Mouse (Mus musculus) CD4-positive helper T cell, adult 2 months (primary cell): ENCODE results near the gene Gm21897.
"Not testable (repeated sequence)": the region's sequence is repeated elsewhere in the genome, so short reads cannot be mapped to it uniquely, and the experiment has no call there.

Experiments used
- DNase-seq: peaks from one replicate; pipeline ENCODE4 v3.0.0-alpha.2; 2012; ENCODE audit warnings: low read depth, missing footprints, low spot score

Gm21897 gene

GRCm38 (mm10) chr16:15317158-15317557 lies at the start of gene Gm21897:
TSS of gene Gm21897 (plus strand) at chr16:15317458.
- not testable (repeated sequence) for DNase-seq

GRCm38 (mm10) chr16:15272291-15272690 lies 45.0 kb upstream of the Gm21897 start:
- no peak for DNase-seq

- no peak for DNase-seq
Measured at GRCm38 (mm10) chr16:15277461-15277860, 39.8 kb upstream of the Gm21897 start.

- no peak for DNase-seq
Measured at GRCm38 (mm10) chr16:15293041-15293440, 24.2 kb upstream of the Gm21897 start.

- DNase-seq, result no peak
Measured at GRCm38 (mm10) chr16:15294289-15294688, 23.0 kb upstream of the Gm21897 start.

GRCm38 (mm10) chr16:15294911-15295659 lies 22.2 kb upstream of the Gm21897 start:
- DNase-seq, result no peak

- no peak for DNase-seq
Measured at GRCm38 (mm10) chr16:15334526-15334925, 17.3 kb downstream of the Gm21897 start.

- no peak for DNase-seq
Measured at GRCm38 (mm10) chr16:15339051-15339450, 21.8 kb downstream of the Gm21897 start.

GRCm38 (mm10) chr16:15346045-15346444 lies 28.8 kb downstream of the Gm21897 start:
- DNase-seq, result no peak

GRCm38 (mm10) chr16:15349381-15349780 lies 32.1 kb downstream of the Gm21897 start:
- no peak for DNase-seq

GRCm38 (mm10) chr16:15351301-15351700 lies 34.0 kb downstream of the Gm21897 start:
- no peak for DNase-seq

GRCm38 (mm10) chr16:15352320-15352719 lies 35.1 kb downstream of the Gm21897 start:
- DNase-seq, result no peak

GRCm38 (mm10) chr16:15354901-15355300 lies 37.6 kb downstream of the Gm21897 start:
- no peak for DNase-seq

- no peak for DNase-seq
Measured at GRCm38 (mm10) chr16:15355339-15355738, 38.1 kb downstream of the Gm21897 start.

- DNase-seq, result no peak
Measured at GRCm38 (mm10) chr16:15357766-15358165, 40.5 kb downstream of the Gm21897 start.

- no peak for DNase-seq
Measured at GRCm38 (mm10) chr16:15359110-15359782, 42.0 kb downstream of the Gm21897 start.

GRCm38 (mm10) chr16:15360825-15361224 lies 43.6 kb downstream of the Gm21897 start:
- no peak for DNase-seq
